Mouse (Mus musculus): ENCODE data around the gene Itga5.

DNA sequence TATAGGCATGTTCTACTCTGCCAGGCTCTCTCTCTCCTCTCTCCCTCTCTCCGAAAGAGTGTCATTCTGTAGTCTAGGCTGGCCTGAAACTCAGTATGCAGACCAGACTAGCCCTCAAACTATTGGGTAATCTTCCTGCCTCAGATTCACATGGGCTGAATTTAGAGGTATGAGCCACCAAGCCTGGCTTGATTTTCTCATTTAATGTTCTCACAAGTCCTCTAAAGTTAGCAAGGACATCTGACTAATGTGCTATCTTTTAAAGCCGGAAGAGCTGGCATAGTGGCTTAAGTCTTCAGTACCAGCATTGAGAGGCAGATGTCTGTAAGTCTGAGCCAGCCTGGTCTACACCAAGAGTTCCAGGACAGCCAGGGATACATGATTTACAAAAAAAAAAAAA is 15.5 kb upstream of the Itga5 start:
- TF ChIP-seq CTCF (IDR thresholded peaks at IDR 0.05; ENCODE audit: control insufficient read depth, insufficient read depth, insufficient read length) (no peak), MAX (IDR thresholded peaks at IDR 0.05) (no peak), MYOD1 (IDR thresholded peaks at IDR 0.05; ENCODE audit: control insufficient read depth, insufficient read length, low read depth) (no peak)
